Mouse (Mus musculus) megakaryocyte, embryonic 14.5 days (primary cell): ENCODE measurements around the gene Tal1. TPM values are rescaled to one million over a fixed set of nuclear protein-coding genes. Genes with fewer than 3 reads are reported as not detected.
A peak's percentile ranks its signal among the peaks of the same experiment; 100 is the strongest.

ENCODE experiments used
- H3K27me3 ChIP-seq: replicated peaks from 2 replicates; pipeline ENCODE3; 2012; ENCODE audit warnings: inconsistent platforms
- H3K36me3 ChIP-seq: replicated peaks from 2 replicates; pipeline ENCODE3; 2012; ENCODE audit warnings: low read length, inconsistent platforms, mixed read lengths
- H3K4me1 ChIP-seq: 2 replicates; pipeline ENCODE4 v1.6.1; 2012; ENCODE audit warnings: inconsistent platforms
- H3K4me3 ChIP-seq: replicated peaks from 2 replicates; pipeline ENCODE3; 2012; ENCODE audit warnings: moderate library complexity, mild to moderate bottlenecking, inconsistent platforms
- H3K9me3 ChIP-seq: 2 replicates; pipeline ENCODE4 v1.6.1; 2012; ENCODE audit warnings: inconsistent platforms
- FLI1 ChIP-seq: IDR thresholded peaks from 2 replicates; pipeline ENCODE4 v1.6.1; 2012; ENCODE audit warnings: low read length, inconsistent platforms, mixed read lengths
- GATA1 ChIP-seq: IDR thresholded peaks from 3 replicates; pipeline ENCODE4 v1.6.1; 2012; ENCODE audit warnings: mixed read lengths, low read length, inconsistent platforms, borderline replicate concordance
- polyA plus RNA-seq: library from polyadenylated mRNA; stranded (reverse); fragments of >175 nt; gene quantifications from 2 replicates; pipeline ENCODE4 v1.2.3, GENCODE M21; 2012; ENCODE audit warnings: low replicate concordance; ENCODE audit not compliant: insufficient read depth

Gene Tal1
- polyA plus RNA-seq = 106 and 219 TPM in 2 replicates

GRCm38 (mm10) chr4:115056371-115056920 is at the start of gene Tal1:
TSS of gene Tal1 (plus strand) at chr4:115056426.
- no peak for TF ChIP-seq FLI1
- TF ChIP-seq GATA1 = 0 out of 3 replicates have a peak, but pooled peaks have one; percentile 42
- no peaks in the 10 kb centered on the region for H3K9me3 ChIP-seq
- H3K4me1 ChIP-seq = peaks cover 60% of the 10 kb centered on the region
- peaks cover 17% of the 10 kb centered on the region for H3K36me3 ChIP-seq
- H3K27me3 ChIP-seq = no peaks in the 10 kb centered on the region
- peak within 1 kb of the TSS; percentile 94 for H3K4me3 ChIP-seq

- Histone ChIP-seq H3K9me3 (no peaks in the 10 kb centered on the region), H3K4me3 (no peak overlapping the region), H3K27me3 (no peaks in the 10 kb centered on the region), H3K36me3 (peaks cover 84% of the 10 kb centered on the region), H3K4me1 (peaks cover 9% of the 10 kb centered on the region)
- TF ChIP-seq GATA1 (no peak), FLI1 (no peak)
Measured at GRCm38 (mm10) chr4:115014276-115014675, 42.0 kb upstream of the Tal1 start.

- peaks cover 5% of the 10 kb centered on the region; the same call in 1 of the 2 replicates for H3K4me1 ChIP-seq
- H3K4me3 ChIP-seq = no peak overlapping the region
- no peaks in the 10 kb centered on the region for H3K9me3 ChIP-seq
- no peaks in the 10 kb centered on the region for H3K27me3 ChIP-seq
- TF ChIP-seq FLI1 = no peak
- TF ChIP-seq GATA1 = no peak
- peaks cover 81% of the 10 kb centered on the region for H3K36me3 ChIP-seq
Measured at GRCm38 (mm10) chr4:115019997-115020396, 36.2 kb upstream of the Tal1 start.

- H3K4me3 ChIP-seq = peak overlapping the region; percentile 46
- H3K9me3 ChIP-seq = no peaks in the 10 kb centered on the region
- TF ChIP-seq GATA1 (no peak), FLI1 (no peak)
- H3K36me3 ChIP-seq = peaks cover 68% of the 10 kb centered on the region
- no peaks in the 10 kb centered on the region for H3K27me3 ChIP-seq
- H3K4me1 ChIP-seq = peaks cover 25% of the 10 kb centered on the region
Measured at GRCm38 (mm10) chr4:115035043-115035442, 21.2 kb upstream of the Tal1 start.

- Histone ChIP-seq H3K4me3 (no peak overlapping the region), H3K9me3 (no peaks in the 10 kb centered on the region), H3K4me1 (peaks cover 25% of the 10 kb centered on the region), H3K27me3 (no peaks in the 10 kb centered on the region), H3K36me3 (peaks cover 69% of the 10 kb centered on the region)
- no peak for TF ChIP-seq FLI1
- peak; percentile 89; the same call in 2 of the 3 replicates for TF ChIP-seq GATA1
Measured at GRCm38 (mm10) chr4:115038242-115038641, 18.0 kb upstream of the Tal1 start.

GRCm38 (mm10) chr4:115045621-115046020 is 10.6 kb upstream of the Tal1 start:
- Histone ChIP-seq H3K4me1 (peaks cover 57% of the 10 kb centered on the region), H3K36me3 (peaks cover 36% of the 10 kb centered on the region), H3K9me3 (no peaks in the 10 kb centered on the region), H3K4me3 (no peak overlapping the region), H3K27me3 (no peaks in the 10 kb centered on the region)
- TF ChIP-seq GATA1 (no peak), FLI1 (no peak)

- TF ChIP-seq GATA1 = no peak
- TF ChIP-seq FLI1 = no peak
- Histone ChIP-seq H3K9me3 (no peaks in the 10 kb centered on the region), H3K36me3 (peaks cover 15% of the 10 kb centered on the region), H3K27me3 (no peaks in the 10 kb centered on the region), H3K4me3 (peak overlapping the region; percentile 87), H3K4me1 (peaks cover 78% of the 10 kb centered on the region)
Measured at GRCm38 (mm10) chr4:115047750-115048149, 8.5 kb upstream of the Tal1 start.

- TF ChIP-seq GATA1 (no peak), FLI1 (no peak)
- Histone ChIP-seq H3K9me3 (no peaks in the 10 kb centered on the region), H3K4me3 (peak overlapping the region; percentile 87), H3K36me3 (peaks cover 10% of the 10 kb centered on the region), H3K4me1 (peaks cover 83% of the 10 kb centered on the region), H3K27me3 (no peaks in the 10 kb centered on the region)
Measured at GRCm38 (mm10) chr4:115048190-115048589, 8.0 kb upstream of the Tal1 start.

- Histone ChIP-seq H3K36me3 (no peaks in the 10 kb centered on the region), H3K4me1 (peaks cover 97% of the 10 kb centered on the region), H3K9me3 (no peaks in the 10 kb centered on the region), H3K4me3 (peak overlapping the region; percentile 81), H3K27me3 (no peaks in the 10 kb centered on the region)
- TF ChIP-seq FLI1 (no peak), GATA1 (no peak)
Measured at GRCm38 (mm10) chr4:115051245-115051644, 5.0 kb upstream of the Tal1 start.

- TF ChIP-seq GATA1 (no peak), FLI1 (no peak)
- Histone ChIP-seq H3K27me3 (no peaks in the 10 kb centered on the region), H3K4me3 (peak overlapping the region; percentile 92), H3K9me3 (no peaks in the 10 kb centered on the region), H3K36me3 (no peaks in the 10 kb centered on the region), H3K4me1 (peaks cover 86% of the 10 kb centered on the region)
Measured at GRCm38 (mm10) chr4:115052343-115053005, 3.8 kb upstream of the Tal1 start.
